Mouse (Mus musculus) G1E (cell line): ENCODE data around the gene Dll3. TPM values are rescaled to one million over a fixed set of nuclear protein-coding genes. Genes with fewer than 3 reads are reported as not detected.

Experiments used
- ATAC-seq: 2 replicates; pipeline ENCODE4 v1.8.0; 2016; ENCODE audit warnings: mild to moderate bottlenecking; ENCODE audit not compliant: insufficient number of reproducible peaks, poor library complexity, low FRiP score, severe bottlenecking; ENCODE audit errors: extremely low read depth
- DNase-seq: peaks from one replicate; pipeline ENCODE4 v3.0.0; 2012; ENCODE audit warnings: low spot score
- H3K27me3 ChIP-seq: 2 replicates; pipeline ENCODE4 v1.6.1; 2012; ENCODE audit warnings: mild to moderate bottlenecking, low read length, inconsistent platforms; ENCODE audit not compliant: insufficient read depth
- H3K36me3 ChIP-seq: replicated peaks from 2 replicates; pipeline ENCODE3; 2012; ENCODE audit warnings: mild to moderate bottlenecking, inconsistent platforms
- H3K4me1 ChIP-seq: 2 replicates; pipeline ENCODE4 v1.6.1; 2012; ENCODE audit warnings: low read depth, low read length, inconsistent platforms, mixed read lengths; ENCODE audit not compliant: insufficient read depth
- H3K4me3 ChIP-seq: 2 replicates; pipeline ENCODE4 v1.5.1; 2012; ENCODE audit warnings: low read depth, mild to moderate bottlenecking, inconsistent platforms, low read length, moderate library complexity, mixed read lengths
- H3K9me3 ChIP-seq: replicated peaks from 2 replicates; pipeline ENCODE4 v1.6.1; 2012; ENCODE audit warnings: inconsistent platforms
- CTCF ChIP-seq: IDR thresholded peaks from 2 replicates; pipeline ENCODE4 v1.5.1; 2012; ENCODE audit warnings: low read depth, low read length, inconsistent platforms, mixed read lengths
- GATA1 ChIP-seq: IDR thresholded peaks from 2 replicates; pipeline ENCODE4 v1.6.1; 2012; ENCODE audit warnings: borderline replicate concordance, low read length, inconsistent platforms, mixed read lengths
- GATA2 ChIP-seq: IDR thresholded peaks from 2 replicates; pipeline ENCODE4 v1.6.1; 2012; ENCODE audit warnings: low read depth, low read length, inconsistent platforms, borderline replicate concordance
- POLR2AphosphoS5 ChIP-seq: IDR thresholded peaks from 2 replicates; pipeline ENCODE4 v1.6.1; 2012; ENCODE audit warnings: low read depth, low read length, inconsistent platforms; ENCODE audit not compliant: insufficient replicate concordance
- TAL1 ChIP-seq: conservative IDR thresholded peaks from 2 replicates; pipeline ENCODE4 v1.6.1; 2012; ENCODE audit warnings: low read depth, low read length, inconsistent platforms, mixed read lengths
- polyA plus RNA-seq: library from polyadenylated mRNA; stranded (reverse); fragments of >175 nt; gene quantifications from 2 replicates; pipeline ENCODE4 v1.2.3, GENCODE M21; 2012
- total RNA-seq, 2 experiments: library from RNA; stranded (forward) in 1 of 2; stranded (reverse) in 1 of 2; fragments of 200-1000 nt in 1 of 2; fragments of >200 nt in 1 of 2; fragmentation: Nextera tagmentation in 1 of 2; gene quantifications; 2 replicates each; pipeline ENCODE4 v1.2.3; 2014 to 2017

The Dll3 gene
- total and polyA plus RNA-seq, 3 experiments: 0.23 to 0.49 TPM; not detected in 1

DNA sequence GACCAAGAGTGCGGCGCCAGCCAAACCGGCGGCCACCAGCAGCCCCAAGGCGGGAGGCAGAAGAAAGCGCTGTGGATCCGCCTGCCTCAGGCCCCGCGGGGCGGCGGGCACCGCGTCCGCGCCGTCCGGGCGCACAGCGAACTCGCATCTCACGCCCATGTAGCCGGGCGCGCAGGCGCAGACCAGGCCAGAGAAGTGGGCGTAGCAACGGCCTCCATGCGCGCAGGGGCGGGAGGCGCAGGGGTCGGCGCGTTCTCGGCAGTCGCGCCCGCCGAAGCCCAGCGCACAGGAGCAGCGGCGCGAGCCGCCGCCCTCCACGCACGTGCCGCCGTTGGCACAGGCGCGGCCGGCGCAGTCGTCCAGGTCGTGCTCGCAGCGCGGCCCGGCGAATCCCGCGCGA lies 7.6 kb downstream of the Dll3 start:
- peaks cover 58% of the 10 kb centered on the region for H3K27me3 ChIP-seq
- peaks cover 10% of the 10 kb centered on the region for H3K4me1 ChIP-seq
- peak overlapping the region; percentile 63; the same call in 1 of the 2 replicates for H3K4me3 ChIP-seq
- TF ChIP-seq POLR2AphosphoS5: no peak
- no peak for TF ChIP-seq GATA1
- TF ChIP-seq CTCF: no peak
- TF ChIP-seq GATA2: no peak
- no peak for TF ChIP-seq TAL1
- H3K9me3 ChIP-seq: peaks cover 7% of the 10 kb centered on the region
- ATAC-seq (no peak), DNase-seq (peak; percentile 55)
- no peaks in the 10 kb centered on the region for H3K36me3 ChIP-seq

DNA sequence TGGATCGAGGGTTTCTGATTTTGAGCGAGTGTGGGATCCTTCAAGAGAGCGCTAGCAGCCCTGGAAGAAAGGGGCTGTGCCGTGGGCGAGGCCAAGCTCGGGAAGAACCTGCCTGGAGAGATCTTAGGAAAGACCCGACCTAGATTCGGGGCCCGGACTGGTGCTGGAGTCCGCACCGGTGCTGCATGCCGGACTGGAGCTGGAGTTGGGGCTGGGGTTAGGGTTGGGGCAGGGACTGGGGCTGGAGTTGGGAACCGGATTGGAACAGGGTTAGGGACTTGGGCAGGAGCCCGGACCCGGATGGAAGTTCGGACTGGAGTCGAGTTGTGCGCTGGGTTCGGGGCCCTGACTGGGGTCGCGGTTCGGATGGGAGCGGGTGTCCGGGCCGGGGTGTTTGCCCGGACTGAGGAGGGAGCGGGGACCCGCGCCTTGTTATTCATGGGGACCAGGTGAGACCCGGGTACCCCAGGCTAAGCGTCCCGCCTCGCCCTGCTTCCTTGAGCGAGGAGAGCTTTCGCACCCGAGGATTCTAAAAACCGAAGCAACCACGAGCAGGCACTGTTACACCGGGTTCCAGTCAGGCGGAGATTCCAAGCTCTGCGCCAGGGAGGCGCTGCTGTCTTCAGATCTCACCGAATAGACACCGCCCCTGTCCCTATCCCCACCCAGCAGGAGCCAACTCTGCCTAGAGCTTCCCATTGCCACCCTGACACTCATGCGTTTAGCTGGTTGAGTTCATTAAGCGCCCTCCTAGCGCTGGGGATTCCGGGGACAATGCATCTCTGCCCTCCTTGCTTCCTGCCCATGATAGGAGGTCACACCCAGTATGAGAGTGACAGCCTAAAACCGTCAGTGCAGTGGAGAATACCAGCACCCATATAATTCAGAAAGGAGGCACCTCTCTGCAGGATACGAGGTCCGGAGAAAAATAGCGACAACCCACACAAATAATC lies 11.1 kb downstream of the Dll3 start, which contains the start of gene Selenov:
Gene Selenov, minus strand, starts transcription at position 549 of the 953 bp plus-strand sequence.
- Histone ChIP-seq H3K4me1 (peaks cover 12% of the 10 kb centered on the region), H3K9me3 (peaks cover 14% of the 10 kb centered on the region), H3K36me3 (no peaks in the 10 kb centered on the region), H3K27me3 (peaks cover 67% of the 10 kb centered on the region), H3K4me3 (no peak within 1 kb of the TSS)
- DNase-seq (no peak), ATAC-seq (no peak)
- no peak for TF ChIP-seq POLR2AphosphoS5
- TF ChIP-seq CTCF: no peak
- no peak for TF ChIP-seq GATA2
- no peak for TF ChIP-seq GATA1
- TF ChIP-seq TAL1: no peak

DNA sequence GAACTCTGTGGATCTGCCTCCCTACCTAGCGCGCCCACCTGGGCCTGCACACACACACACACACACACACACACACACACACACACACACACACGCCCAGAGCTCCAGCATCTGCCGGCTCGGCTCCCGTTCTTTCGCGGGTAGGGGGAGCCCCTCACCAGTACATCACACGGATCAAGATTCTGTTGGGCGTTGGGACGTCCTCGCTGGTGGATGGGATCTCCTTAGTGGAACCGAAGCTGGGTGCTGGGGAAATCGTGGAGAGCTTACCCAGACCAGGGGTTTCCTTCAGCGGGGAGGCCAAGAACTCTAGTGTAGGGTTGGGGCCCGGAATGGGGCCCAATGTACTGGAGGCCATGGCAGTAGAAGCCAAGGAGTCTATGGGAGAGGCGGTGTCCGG lies 11.9 kb downstream of the Dll3 start:
- H3K4me3 ChIP-seq: no peak overlapping the region
- H3K4me1 ChIP-seq: peaks cover 12% of the 10 kb centered on the region
- DNase-seq (no peak), ATAC-seq (no peak)
- peaks cover 14% of the 10 kb centered on the region for H3K9me3 ChIP-seq
- TF ChIP-seq GATA1 (no peak), TAL1 (no peak), POLR2AphosphoS5 (no peak), CTCF (no peak), GATA2 (no peak)
- peaks cover 66% of the 10 kb centered on the region for H3K27me3 ChIP-seq
- H3K36me3 ChIP-seq: no peaks in the 10 kb centered on the region

GRCm38 (mm10) chr7:28280630-28281029 lies 21.4 kb downstream of the Dll3 start:
- TF ChIP-seq TAL1 (no peak), CTCF (no peak), GATA2 (no peak), POLR2AphosphoS5 (no peak), GATA1 (no peak)
- ATAC-seq: no peak

DNA sequence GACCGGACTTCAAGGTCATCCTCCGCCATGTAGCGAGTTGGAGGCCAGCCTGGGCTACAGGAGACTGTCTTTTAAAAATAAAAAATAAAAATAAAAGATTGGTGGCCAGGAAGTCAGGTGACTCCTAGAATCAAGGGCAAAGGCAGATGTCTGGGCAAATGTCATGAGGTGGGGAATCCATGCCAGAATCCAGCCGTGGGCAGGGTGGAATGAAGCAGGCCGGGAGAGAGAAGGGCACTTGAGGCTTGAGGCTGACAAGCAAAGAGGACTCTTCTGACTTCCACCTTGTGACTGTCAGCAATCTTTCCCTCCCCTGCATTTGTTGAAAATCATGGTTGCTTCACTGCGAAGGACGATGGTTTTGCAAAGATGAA lies 23.8 kb downstream of the Dll3 start:
- no peak for TF ChIP-seq POLR2AphosphoS5
- TF ChIP-seq CTCF: no peak
- no peak for TF ChIP-seq GATA2
- TF ChIP-seq TAL1: no peak
- TF ChIP-seq GATA1: no peak
- DNase-seq: no peak
- no peak for ATAC-seq
- Histone ChIP-seq H3K36me3 (peaks cover 11% of the 10 kb centered on the region), H3K4me1 (peaks cover 16% of the 10 kb centered on the region), H3K4me3 (peak overlapping the region; percentile 81), H3K27me3 (peaks cover 5% of the 10 kb centered on the region), H3K9me3 (no peaks in the 10 kb centered on the region)

More at GRCm38 (mm10) chr7:28280630-28281029, 21.4 kb downstream of the Dll3 start:
- H3K9me3 ChIP-seq: no peaks in the 10 kb centered on the region
- peaks cover 8% of the 10 kb centered on the region for H3K27me3 ChIP-seq
- H3K4me3 ChIP-seq: no peak overlapping the region
- DNase-seq: no peak
- peaks cover 16% of the 10 kb centered on the region for H3K4me1 ChIP-seq
- peaks cover 7% of the 10 kb centered on the region for H3K36me3 ChIP-seq

- H3K36me3 ChIP-seq: peaks cover 17% of the 10 kb centered on the region
- no peaks in the 10 kb centered on the region for H3K9me3 ChIP-seq
- peak within 1 kb of the TSS; percentile 81 for H3K4me3 ChIP-seq
- peaks cover 16% of the 10 kb centered on the region for H3K4me1 ChIP-seq
- peak; percentile 60; the same call in 1 of the 2 replicates for ATAC-seq
- TF ChIP-seq TAL1 (no peak), POLR2AphosphoS5 (no peak), GATA2 (no peak), CTCF (peak; percentile 79)
- peak; percentile 94 for DNase-seq
- peaks cover 5% of the 10 kb centered on the region for H3K27me3 ChIP-seq
Measured at GRCm38 (mm10) chr7:28277615-28278278, 24.3 kb downstream of the Dll3 start, which contains the start of gene Eid2b. TSS of gene Eid2b (plus strand) at chr7:28277739.
